Mouse (Mus musculus): ENCODE data around the gene Zfp777. TPM values are rescaled to one million over a fixed set of nuclear protein-coding genes. Genes with fewer than 3 reads are reported as not detected.
A peak's percentile ranks its signal among the peaks of the same experiment; 100 is the strongest.

Zfp777 gene
- total RNA-seq, 4 experiments from 2014 or later, result 20.6 to 24.3 (median 22.9) TPM

DNA sequence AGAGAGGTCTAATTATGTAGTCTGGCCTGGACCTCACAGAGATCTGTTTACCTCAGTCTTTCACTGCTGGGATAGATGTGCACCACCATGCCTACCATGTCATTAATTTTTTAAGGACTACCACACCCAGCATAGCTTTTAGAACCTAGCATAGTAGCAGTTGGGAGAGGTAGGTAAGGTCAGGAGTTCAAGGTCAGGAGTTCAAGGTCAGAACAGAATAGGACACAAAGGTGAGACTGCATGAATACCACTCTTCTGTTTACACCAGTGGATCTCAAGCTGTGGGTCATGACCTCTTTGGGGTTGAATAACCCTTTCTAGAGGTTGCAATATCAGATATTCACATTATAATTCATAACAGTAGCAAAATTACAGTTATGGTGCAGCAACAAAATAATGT lies 16.1 kb downstream of the Zfp777 start:
- DNase-seq (ENCODE audit: low spot score in 2 of 2), result no peak

DNA sequence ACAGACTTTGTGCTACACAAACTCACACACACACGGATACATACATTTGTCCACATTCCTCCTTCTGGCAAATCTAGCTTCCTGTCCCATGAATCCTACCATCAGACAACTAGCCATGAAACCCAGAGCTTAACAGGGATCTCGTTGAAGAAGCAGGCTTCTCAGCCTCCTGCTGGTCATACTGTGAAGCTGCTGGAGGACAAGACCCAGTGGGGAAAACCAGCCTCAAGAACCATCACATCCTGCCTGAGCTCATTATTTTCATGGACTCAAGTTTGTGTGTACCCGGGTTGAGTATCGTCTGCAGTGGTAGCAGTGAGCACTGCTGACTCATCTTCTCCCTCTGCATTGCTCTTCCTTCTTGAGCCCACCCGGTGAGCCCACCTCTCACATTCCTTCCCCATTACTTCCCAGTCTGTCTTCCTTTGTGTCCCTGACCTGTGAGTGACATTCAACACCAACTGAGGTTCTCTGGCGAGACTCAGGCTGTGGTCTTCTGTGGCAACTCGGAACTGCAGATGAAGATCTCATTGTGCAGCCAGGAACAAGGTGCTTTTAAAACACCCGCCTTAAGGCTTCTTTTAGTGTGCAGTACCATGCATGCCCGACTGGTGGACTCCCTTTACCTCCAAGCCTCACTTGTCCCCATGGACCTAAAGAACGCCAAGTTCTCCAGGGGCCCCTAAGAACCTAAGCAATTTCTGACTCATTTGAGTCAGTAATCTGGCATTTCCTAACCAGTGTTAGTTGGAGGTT lies 22.6 kb downstream of the Zfp777 start:
- no peak for DNase-seq (ENCODE audit: low spot score in 2 of 2)

DNA sequence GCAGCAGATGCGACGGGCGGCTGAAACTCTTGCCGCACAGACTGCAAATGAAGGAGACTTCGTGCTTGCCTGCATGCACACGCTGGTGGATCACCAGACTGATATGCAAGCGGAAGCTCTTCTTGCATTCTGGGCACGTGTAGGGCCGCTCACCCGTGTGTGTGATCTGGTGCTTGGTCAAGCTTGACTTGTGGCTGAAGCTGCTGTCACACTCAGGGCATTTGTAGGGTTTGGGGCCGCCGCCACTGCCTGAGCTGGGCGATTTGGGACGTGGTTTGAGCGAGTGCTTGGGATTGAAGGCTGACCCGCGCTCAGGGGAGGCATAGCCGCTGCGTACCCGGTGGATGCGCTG lies 23.7 kb downstream of the Zfp777 start:
- no peak for DNase-seq (ENCODE audit: low spot score in 2 of 2)

DNA sequence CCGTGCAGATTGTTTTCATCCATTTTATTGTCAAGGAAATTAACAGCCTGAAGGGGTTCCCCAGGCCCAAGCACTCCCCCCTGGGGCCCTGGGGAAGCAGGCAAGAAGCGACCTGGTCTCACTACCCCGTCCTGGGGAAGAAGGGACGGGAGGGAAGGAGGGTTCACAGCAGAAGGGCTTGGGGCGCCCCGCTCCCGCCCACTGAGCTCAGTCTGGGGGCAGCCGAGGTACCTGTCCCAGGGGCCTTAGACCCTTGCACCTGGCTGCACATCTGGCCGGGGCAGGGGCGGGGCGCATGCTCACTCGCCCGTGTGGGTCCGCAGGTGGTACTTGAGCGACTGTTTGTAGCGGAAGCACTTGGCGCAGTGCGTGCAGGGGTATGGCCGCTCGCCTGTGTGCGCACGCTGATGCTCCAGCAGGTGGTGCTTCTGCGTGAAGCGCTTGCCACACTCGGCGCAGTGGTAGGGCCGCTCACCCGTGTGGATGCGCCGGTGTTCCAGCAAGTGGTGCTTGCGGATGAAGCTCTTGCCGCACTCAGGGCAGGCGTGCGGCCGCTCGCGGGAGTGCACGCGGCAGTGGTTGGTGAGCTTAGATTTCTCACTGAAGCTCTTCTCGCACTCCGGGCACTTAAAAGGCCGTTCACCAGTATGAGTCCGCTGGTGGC lies 24.2 kb downstream of the Zfp777 start:
- DNase-seq (ENCODE audit: low spot score in 2 of 2), result no peak

DNA sequence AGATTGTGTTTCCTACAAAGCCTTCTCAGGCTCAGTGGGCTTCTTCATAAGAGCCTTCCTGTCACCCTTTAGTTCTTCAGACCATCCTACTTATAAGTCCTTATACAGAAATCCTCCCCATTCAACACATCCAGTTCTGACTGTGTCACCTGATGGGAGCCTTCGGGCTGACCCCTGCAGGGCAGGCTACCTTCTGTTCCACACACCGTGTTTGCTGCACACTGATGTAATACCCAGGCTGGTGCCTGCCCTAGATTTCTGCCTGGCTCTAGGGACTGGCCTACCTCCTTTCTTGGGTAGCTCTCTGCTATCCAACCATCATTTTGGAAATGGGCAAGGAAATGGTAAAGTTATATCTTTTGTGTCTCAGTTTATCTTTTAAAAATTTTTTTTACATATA lies 26.0 kb downstream of the Zfp777 start:
- no peak for DNase-seq (ENCODE audit: low spot score in 2 of 2)

DNA sequence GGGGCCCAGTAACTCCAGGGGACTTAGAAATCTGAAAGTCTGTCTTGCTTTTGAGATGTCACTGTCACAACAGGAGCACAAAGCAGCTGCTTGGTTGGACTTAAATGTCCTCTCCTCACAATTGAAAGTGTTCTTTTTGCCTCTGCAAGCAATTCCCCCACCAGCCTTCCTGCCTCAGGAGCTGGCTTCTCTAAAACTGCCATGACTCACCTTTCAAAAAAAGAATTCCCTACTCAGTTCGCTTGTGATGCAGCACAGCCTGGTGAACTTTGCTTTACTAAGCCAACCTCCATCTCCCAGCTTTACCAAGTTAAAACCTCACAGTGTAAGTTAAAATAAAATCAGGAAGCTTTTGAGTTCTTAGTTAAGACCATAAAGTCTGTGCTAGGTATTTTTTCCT lies 27.0 kb downstream of the Zfp777 start:
- DNase-seq (ENCODE audit: low spot score in 2 of 2), result no peak

DNA sequence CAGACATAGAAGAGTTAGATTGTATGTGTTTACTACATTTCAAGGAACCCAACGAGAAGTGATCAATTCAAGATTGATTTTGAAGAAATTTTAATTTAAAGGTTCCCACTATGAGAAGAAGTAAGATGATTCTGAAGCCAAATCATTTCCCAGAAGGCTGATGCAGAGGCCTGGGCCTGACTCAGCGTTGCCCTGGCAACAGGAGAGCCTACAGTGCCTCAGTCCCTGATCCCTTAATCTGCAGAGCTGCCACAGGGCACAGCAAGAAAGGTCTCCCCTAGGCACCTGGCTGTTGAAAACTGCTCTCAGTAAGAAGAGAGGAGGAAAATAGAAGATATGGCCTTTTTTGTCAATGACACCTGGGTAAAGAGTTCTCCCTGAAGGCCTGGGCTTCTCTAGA lies 28.7 kb downstream of the Zfp777 start:
- DNase-seq (ENCODE audit: low spot score in 2 of 2), result no peak

DNA sequence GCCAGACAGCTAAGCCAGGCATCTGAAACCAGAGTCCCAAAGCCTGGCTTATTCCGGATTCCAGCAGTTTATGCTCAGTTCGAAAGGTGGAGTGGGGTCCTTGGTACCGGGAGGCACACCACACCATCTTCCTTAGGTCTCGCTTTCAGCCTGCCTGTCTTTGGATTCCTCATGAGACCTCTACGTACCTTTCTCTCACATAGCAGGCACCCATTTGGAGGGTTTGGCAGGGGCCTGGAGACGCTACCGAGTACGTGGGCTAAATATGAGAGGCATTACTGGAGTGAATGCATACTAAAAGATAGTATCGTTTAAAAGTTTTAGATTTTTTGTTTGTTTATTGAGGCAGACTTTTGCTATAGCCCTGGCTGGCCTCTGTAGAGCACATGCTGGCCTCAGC lies 31.9 kb downstream of the Zfp777 start:
- no peak for DNase-seq (ENCODE audit: low spot score in 2 of 2)

DNA sequence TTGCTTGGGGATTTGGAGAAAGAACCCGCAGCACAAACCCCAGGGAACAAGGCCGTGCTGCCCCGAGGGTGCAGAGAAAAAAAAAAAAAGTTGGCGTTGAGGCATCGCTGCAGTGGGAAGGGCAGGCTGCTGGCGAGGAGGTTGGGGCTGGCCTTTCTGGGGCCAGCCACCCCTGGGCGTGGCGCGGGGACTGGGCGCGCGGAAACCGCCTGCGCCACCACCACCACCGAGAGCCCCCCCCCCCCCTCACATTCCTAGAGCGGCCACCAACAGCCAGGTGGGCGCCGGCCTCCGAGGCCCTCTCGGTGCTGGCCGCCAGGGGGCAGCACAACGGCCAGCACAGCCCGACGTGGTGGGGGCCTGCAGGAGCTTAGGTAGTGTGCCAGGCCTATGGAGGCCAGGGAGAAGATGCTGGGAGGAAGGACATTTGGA lies 32.6 kb downstream of the Zfp777 start:
- DNase-seq (ENCODE audit: low spot score in 2 of 2), result peak; percentile 21 to 54

DNA sequence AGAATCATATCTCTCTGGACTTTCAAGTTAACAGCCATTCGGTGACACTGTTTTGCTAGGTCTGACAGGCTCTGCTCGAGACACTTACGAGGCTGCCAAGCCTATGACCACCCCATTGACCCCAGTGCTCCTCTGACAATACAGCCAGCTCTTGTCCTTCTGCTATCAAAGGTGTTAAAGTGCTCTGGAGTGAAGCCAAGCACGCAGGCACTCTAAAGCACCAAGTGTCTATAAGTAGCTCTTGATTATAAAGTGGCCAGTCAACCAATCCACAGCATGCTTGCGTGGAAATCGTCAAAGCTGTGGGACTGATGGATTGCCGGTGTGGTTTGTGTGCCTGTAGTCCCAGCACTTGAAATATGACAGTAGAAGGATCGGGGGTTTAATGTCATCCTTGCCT lies 38.0 kb downstream of the Zfp777 start:
- DNase-seq (ENCODE audit: low spot score in 2 of 2), result no peak

DNA sequence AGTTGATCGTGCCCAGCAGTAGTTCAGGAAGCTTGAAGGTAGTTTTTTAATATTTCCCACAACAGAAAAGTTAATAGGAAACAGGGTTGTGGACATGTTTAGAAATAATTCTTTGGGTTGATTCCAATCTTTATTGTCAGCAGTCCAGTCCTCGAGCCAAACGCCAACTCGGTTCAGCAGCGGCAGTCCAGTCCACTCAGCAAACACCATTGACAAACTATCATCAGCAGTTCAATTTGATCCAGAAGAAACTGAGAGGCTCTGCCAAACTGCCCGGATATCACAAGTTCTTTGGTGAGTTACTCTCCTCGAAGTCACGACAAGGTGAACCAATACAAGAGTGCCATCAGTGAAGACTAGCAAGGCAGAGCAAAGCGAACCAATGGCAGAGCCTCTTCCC lies 53.0 kb downstream of the Zfp777 start:
- DNase-seq (ENCODE audit: low spot score in 2 of 2), result no peak

DNA sequence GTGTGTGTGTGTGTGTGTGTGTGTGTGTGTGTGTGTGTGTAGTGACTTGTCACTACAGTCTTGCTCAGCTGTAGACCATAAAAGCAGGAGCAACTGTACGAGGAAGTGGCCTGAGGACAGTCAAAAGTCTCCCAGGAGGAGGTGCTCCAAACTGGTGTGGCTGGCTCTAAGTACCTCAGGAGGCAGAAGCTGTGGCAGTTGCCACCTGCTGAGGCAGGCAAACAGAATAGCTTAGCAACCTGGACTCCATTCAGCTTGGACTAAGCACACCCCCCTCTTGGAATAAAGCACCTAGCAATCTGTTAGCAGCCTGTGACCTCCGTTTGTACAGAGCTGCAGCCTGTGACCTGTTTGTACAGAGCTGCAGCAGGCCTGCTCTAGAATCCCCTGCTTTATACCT lies 64.8 kb downstream of the Zfp777 start:
- DNase-seq (ENCODE audit: low spot score in 2 of 2), result no peak

DNA sequence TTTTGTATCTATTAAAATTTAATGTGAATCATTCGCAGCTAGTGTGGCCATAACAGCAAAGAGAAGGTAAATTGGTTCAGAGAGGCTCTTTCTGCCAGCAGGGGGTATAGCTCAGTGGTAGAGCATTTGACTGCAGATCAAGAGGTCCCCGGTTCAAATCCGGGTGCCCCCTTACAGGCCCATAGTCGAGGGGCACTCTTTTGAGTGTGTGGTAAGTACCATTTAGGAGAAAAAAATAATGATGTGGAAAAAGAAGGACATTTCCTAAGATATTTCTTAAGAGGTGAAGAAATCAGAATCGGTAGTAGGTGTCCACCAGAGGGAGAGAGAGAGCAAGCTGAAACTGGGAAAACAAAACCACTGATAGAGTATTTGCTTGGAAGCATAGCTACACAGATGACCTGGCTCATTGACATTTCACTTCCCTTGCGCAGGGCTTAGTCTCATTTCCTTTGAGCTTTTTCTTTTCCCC lies 69.8 kb downstream of the Zfp777 start:
- peak; percentile 63 to 72 for DNase-seq (ENCODE audit: low spot score in 2 of 2)

DNA sequence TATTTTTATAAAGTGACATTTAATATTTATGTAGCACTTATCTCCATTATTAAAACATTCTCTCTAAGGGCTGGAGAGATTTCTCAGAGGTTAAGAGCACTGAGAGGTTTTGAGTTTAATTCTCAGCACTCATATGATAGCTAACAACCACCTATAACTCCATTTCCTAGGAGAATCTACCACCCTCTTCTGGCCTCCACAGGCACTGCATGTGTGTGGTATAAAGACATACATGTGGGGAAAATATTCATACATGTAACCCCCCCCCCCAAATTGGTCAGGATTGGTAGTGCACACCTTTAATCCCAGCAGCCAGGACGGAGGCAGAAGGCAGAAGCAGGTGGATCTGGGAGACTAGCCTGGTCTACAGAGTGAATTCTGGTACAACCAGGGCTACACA lies 74.1 kb downstream of the Zfp777 start:
- no peak for DNase-seq (ENCODE audit: low spot score in 2 of 2)

Small RNA genes within 50 kb of the gene (microRNA-seq; reads per million reads assigned to microRNA genes)
- not detected for gene Gm24563

Other genes with a start within 250 kb of the Zfp777 start
- gene Pdia4, start 235.5 kb downstream of the Zfp777 start, total RNA-seq (2022), result 10 to 100 TPM in 2 of 4 experiments, 1 to 10 TPM in 2; 8.4 to 12.5 (median 10.4) TPM
- gene Zfp786, start 218.0 kb downstream of the Zfp777 start, total RNA-seq (2022), result 1 to 10 TPM in 1 of 4 experiments, under 1 TPM in 3; 0.65 to 1.8 (median 0.85) TPM
- gene Zfp398, start 213.2 kb downstream of the Zfp777 start, total RNA-seq (2022), result 1 to 10 TPM; 5.2 to 6.9 (median 6.2) TPM
- gene Zfp282, start 171.7 kb downstream of the Zfp777 start, total RNA-seq (2022), result 1 to 10 TPM; 4.7 to 5.9 (median 4.9) TPM
- gene Zfp212, start 128.4 kb downstream of the Zfp777 start, total RNA-seq (2022), result 10 to 100 TPM in 1 of 4 experiments, 1 to 10 TPM in 3; 7.0 to 10.2 (median 9.1) TPM
- 1 to 10 TPM; 6.0 to 9.0 (median 8.1) TPM for gene Zfp956, start 95.5 kb downstream of the Zfp777 start, total RNA-seq (2022)
- gene Zfp746, start 37.7 kb upstream of the Zfp777 start, total RNA-seq (2022), result 10 to 100 TPM in 2 of 4 experiments, 1 to 10 TPM in 2; 8.5 to 12.9 (median 10.0) TPM

Measured in gastrocnemius, adult 8-10 months (tissue).